Mouse (Mus musculus) spleen, adult 2 months (tissue): ENCODE measurements around the gene Chrm5. TPM values are rescaled to one million over a fixed set of nuclear protein-coding genes. Genes with fewer than 3 reads are reported as not detected.
"Not testable (repeated sequence)": the region's sequence is repeated elsewhere in the genome, so short reads cannot be mapped to it uniquely, and the experiment has no call there.

Experiments
- DNase-seq, 2 experiments: peaks; one replicate each; pipeline versions ENCODE4 v3.0.0 to v3.0.0-alpha.2; 2012 to 2021; ENCODE audit warnings: low spot score in 2 of 2, low read depth in 1 of 2
- H3K27ac ChIP-seq: fragments of 200-500 bp; 2 replicates; pipeline ENCODE4 v1.5.1; 2012; ENCODE audit warnings: low read length, inconsistent platforms; ENCODE audit not compliant: insufficient read depth
- H3K27me3 ChIP-seq: fragments of 200-500 bp; 2 replicates; pipeline ENCODE4 v1.6.1; 2012; ENCODE audit warnings: mild to moderate bottlenecking, moderate library complexity, low read length, inconsistent platforms; ENCODE audit not compliant: control insufficient read depth, insufficient read depth
- H3K36me3 ChIP-seq: fragments of 200-500 bp; 2 replicates; pipeline ENCODE4 v1.6.1; 2012; ENCODE audit warnings: mild to moderate bottlenecking, low read length, inconsistent platforms; ENCODE audit not compliant: control insufficient read depth, insufficient read depth
- H3K4me1 ChIP-seq: fragments of 200-500 bp; 2 replicates; pipeline ENCODE4 v1.6.1; 2011; ENCODE audit warnings: inconsistent platforms; ENCODE audit not compliant: control insufficient read depth, insufficient read depth, insufficient read length
- H3K4me3 ChIP-seq: fragments of 200-500 bp; 2 replicates; pipeline ENCODE4 v1.5.1; 2011; ENCODE audit warnings: mild to moderate bottlenecking, inconsistent platforms; ENCODE audit not compliant: insufficient read depth, insufficient read length; ENCODE audit errors: extremely low read depth
- CTCF ChIP-seq: fragments of 200-500 bp; IDR thresholded peaks from 2 replicates; pipeline ENCODE4 v1.5.1; 2011; ENCODE audit warnings: mild to moderate bottlenecking, inconsistent platforms; ENCODE audit not compliant: insufficient read depth, insufficient read length, insufficient replicate concordance; ENCODE audit errors: extremely low read depth
- POLR2A ChIP-seq: fragments of 200-500 bp; IDR thresholded peaks from 2 replicates; pipeline ENCODE4 v1.6.1; 2011; ENCODE audit warnings: low read depth, low read length, inconsistent platforms
- WGBS: fragments of 180-500 bp; shearing (Covaris S2); methylation state at CpG from one replicate; pipeline ENCODE4 v1.1.7; 2018; 5-methylcytosine and 5-hydroxymethylcytosine counted together
- polyA plus RNA-seq: library from polyadenylated mRNA; depleted of rRNA; stranded (reverse); fragments of >200 nt; gene quantifications from 2 replicates; pipeline ENCODE4 v1.2.3, GENCODE M21; 2012

The Chrm5 gene
- polyA plus RNA-seq, 1 experiment: not detected

GRCm38 (mm10) chr2:112454862-112455564 lies 25.6 kb downstream of the Chrm5 start, which contains the start of gene Emc7:
TSS of gene Emc7 (plus strand) at chr2:112454997.
- TF ChIP-seq CTCF (no peak), POLR2A (peak; percentile 49)
- Histone ChIP-seq H3K36me3 (peaks cover 2% of the 10 kb centered on the region; the same call in 1 of the 2 replicates), H3K27ac (peak within 1 kb of the TSS; percentile 74), H3K4me1 (no peaks in the 10 kb centered on the region), H3K27me3 (no peaks in the 10 kb centered on the region), H3K4me3 (peak within 1 kb of the TSS; percentile 78)
- under 1% methylated on average over 49 of the region's 49 CpGs for WGBS
- peak; percentile 85 to 99 for DNase-seq

- H3K27me3 ChIP-seq: no peaks in the 10 kb centered on the region
- WGBS: 32% methylated on average over 17 of the region's 17 CpGs
- no peak for DNase-seq
- H3K4me3 ChIP-seq: peak overlapping the region; percentile 78
- H3K4me1 ChIP-seq: no peaks in the 10 kb centered on the region
- no peak for TF ChIP-seq POLR2A
- TF ChIP-seq CTCF: no peak
- H3K27ac ChIP-seq: peak overlapping the region; percentile 74
- H3K36me3 ChIP-seq: no peaks in the 10 kb centered on the region
Observed at GRCm38 (mm10) chr2:112454125-112454861, 26.3 kb downstream of the Chrm5 start.

- not testable (repeated sequence) for H3K27ac ChIP-seq, DNase-seq, H3K36me3 ChIP-seq, H3K27me3 ChIP-seq, H3K4me3 ChIP-seq, H3K4me1 ChIP-seq
Observed at GRCm38 (mm10) chr2:112452513-112452912, 28.1 kb downstream of the Chrm5 start.

- peak; percentile 17 to 20 for DNase-seq
- no peak overlapping the region for H3K4me3 ChIP-seq
- no peak overlapping the region for H3K27ac ChIP-seq
- H3K36me3 ChIP-seq: no peaks in the 10 kb centered on the region
- H3K4me1 ChIP-seq: peaks cover 3% of the 10 kb centered on the region; the same call in 1 of the 2 replicates
- WGBS: 34% methylated on average over 4 of the region's 4 CpGs
- TF ChIP-seq CTCF (peak; percentile 17; the same call in 1 of the 2 replicates), POLR2A (no peak)
- H3K27me3 ChIP-seq: no peaks in the 10 kb centered on the region; the same call in 1 of the 2 replicates
Observed at GRCm38 (mm10) chr2:112449597-112450296, 30.8 kb downstream of the Chrm5 start.

GRCm38 (mm10) chr2:112448510-112449059 lies 32.0 kb downstream of the Chrm5 start:
- Histone ChIP-seq H3K4me3 (no peak overlapping the region), H3K27me3 (no peaks in the 10 kb centered on the region; the same call in 1 of the 2 replicates), H3K4me1 (peaks cover 3% of the 10 kb centered on the region; the same call in 1 of the 2 replicates), H3K36me3 (no peaks in the 10 kb centered on the region), H3K27ac (peak overlapping the region; percentile 54; the same call in 1 of the 2 replicates)
- TF ChIP-seq POLR2A (no peak), CTCF (no peak)
- no peak for DNase-seq

DNA sequence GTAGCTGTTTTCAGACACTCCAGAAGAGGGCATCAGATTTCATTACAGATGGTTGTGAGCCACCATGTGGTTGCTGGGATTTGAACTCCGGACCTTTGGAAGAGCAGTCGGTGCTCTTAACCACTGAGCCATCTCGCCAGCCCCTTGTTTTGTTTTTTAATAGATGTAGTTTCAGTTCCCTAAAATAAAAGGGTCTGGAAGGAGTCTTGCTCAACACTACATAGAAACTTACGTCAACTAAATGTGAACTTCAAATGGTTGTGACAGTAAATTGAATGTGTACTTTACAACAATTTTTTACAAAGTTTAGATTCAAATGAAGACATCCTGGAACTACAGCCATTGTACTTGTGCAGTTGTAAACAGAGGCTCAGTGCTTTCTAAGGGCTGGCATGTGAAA lies 32.5 kb downstream of the Chrm5 start:
- 32% methylated on average over 4 of the region's 4 CpGs for WGBS
- not testable (repeated sequence) for H3K4me3 ChIP-seq, H3K36me3 ChIP-seq, H3K27me3 ChIP-seq, H3K4me1 ChIP-seq
- DNase-seq: peak in 1 of 2 experiments; percentile 19
- H3K27ac ChIP-seq: peak overlapping the region; percentile 54; the same call in 1 of the 2 replicates
